Mouse (Mus musculus): ENCODE measurements around the gene Rab11fip3. TPM values are rescaled to one million over a fixed set of nuclear protein-coding genes. Genes with fewer than 3 reads are reported as not detected.
"Not testable (repeated sequence)": the region's sequence is repeated elsewhere in the genome, so short reads cannot be mapped to it uniquely, and the experiment has no call there.

Gene Rab11fip3
- polyA plus RNA-seq, 1 experiment, result 82.9 TPM

DNA sequence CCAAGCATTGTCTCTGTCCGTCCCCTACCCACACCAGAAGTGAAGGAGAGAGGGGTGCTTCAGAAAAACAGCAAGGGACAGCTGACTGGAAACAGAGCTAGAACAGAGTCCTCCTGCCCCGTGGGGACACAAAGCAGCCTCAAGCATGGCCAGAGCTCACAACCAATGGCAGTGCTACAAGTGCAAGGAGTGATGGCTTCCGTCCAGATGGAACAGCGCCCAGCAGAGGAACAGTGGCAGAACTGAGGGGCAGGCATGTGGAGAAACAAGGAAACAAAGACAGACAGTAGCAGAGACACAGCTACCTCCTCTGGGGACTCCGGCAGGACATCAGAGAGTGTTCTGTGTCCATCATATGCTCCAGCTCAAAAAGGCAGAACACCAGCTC lies 26.1 kb downstream of the Rab11fip3 start:
- 3% methylated on average over 5 of the region's 5 CpGs for WGBS
- peak; percentile 89 to 90 for DNase-seq
- H3K4me3 ChIP-seq (replicated peaks; ENCODE audit: insufficient read depth, low read depth, low read length), result no peak overlapping the region
- peak overlapping the region; percentile 77 for H3K27ac ChIP-seq (ENCODE audit: insufficient read depth, low read length)
- peaks cover 41% of the 10 kb centered on the region for H3K4me1 ChIP-seq (ENCODE audit: control insufficient read depth, insufficient read depth, low read length)
- TF ChIP-seq POLR2A (IDR thresholded peaks at IDR 0.05; ENCODE audit: borderline replicate concordance, insufficient read depth, low read length) (no peak), CTCF (IDR thresholded peaks at IDR 0.05; ENCODE audit: borderline replicate concordance, insufficient read depth, low read depth, low read length) (no peak)
- no peaks in the 10 kb centered on the region for H3K27me3 ChIP-seq (ENCODE audit: control insufficient read depth, insufficient read depth, low read length)

DNA sequence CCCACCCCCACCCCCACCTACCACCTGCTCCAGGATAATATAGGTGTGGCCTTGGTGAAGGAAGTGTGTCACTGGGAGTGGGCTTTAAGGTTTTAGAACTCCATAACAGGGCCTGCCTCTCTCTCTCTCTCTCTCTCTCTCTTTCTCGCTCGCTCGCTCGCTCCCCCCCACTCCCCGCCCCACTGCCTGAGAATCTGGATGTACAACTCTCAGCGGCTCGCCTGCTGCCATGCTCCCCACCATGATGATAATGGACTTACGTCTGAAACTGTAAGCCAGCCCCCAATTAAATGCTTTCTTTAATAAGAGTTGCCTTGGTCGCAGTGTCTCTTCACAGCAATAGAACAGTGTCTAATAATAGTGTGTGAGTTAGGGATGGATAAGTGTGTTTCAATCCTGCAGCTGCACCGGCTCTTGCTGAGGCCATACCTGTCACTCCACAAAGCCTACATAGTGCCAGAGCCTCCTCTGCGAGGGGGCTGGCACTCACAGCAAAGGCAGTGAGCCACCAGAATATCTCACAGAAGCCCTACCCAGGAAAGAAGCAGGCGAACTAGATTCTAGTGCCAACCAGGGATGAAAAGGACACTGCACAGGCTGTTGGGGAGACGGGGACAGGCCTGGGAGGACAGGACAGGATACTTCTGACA lies 26.6 kb downstream of the Rab11fip3 start:
- WGBS, result 15% methylated on average over 13 of the region's 13 CpGs
- peak overlapping the region; percentile 77 for H3K27ac ChIP-seq (ENCODE audit: insufficient read depth, low read length)
- no peak overlapping the region for H3K4me3 ChIP-seq (replicated peaks; ENCODE audit: insufficient read depth, low read depth, low read length)
- H3K4me1 ChIP-seq (ENCODE audit: control insufficient read depth, insufficient read depth, low read length), result peaks cover 43% of the 10 kb centered on the region
- peak in 1 of 2 experiments; percentile 75 for DNase-seq
- no peak for TF ChIP-seq POLR2A (IDR thresholded peaks at IDR 0.05; ENCODE audit: borderline replicate concordance, insufficient read depth, low read length)
- no peak for TF ChIP-seq CTCF (IDR thresholded peaks at IDR 0.05; ENCODE audit: borderline replicate concordance, insufficient read depth, low read depth, low read length)
- H3K27me3 ChIP-seq (ENCODE audit: control insufficient read depth, insufficient read depth, low read length), result no peaks in the 10 kb centered on the region

DNA sequence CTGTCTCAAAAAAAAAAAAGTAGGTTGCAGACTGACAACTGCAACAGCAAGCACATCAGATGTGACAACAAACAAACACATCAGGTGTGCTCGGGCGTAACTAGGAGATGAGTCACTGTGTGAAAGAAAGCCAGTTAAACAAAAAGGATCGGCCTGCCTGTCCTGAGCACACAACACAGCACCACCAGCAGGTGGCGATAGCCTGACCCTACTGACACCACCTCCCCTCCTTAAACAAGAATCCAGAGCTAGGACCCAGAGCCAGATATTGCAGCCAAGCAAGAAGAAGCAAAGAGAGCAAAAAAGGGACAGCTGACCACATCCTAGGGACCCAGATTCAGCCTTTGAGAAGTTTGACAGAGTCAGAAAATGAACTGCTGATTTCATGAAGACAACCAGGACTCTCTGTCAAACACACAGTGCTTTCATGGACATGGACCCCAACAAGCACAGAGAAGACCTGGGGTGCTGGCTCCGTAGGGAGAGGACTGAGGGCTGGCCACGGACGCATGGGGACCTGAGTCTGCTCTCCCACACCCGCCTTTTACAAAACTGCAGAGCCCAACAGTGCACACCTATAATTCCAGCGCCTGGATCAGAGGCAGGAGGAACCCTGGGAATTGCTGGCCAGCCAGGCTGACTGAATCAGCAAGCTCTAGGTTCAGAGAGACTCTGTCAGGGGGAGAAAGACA lies 28.1 kb downstream of the Rab11fip3 start:
- peak overlapping the region; percentile 44 for H3K27ac ChIP-seq (ENCODE audit: insufficient read depth, low read length)
- H3K4me3 ChIP-seq (replicated peaks; ENCODE audit: insufficient read depth, low read depth, low read length), result no peak overlapping the region
- WGBS, result 24% methylated on average over 9 of the region's 9 CpGs
- DNase-seq, result peak; percentile 75 to 82
- TF ChIP-seq POLR2A (IDR thresholded peaks at IDR 0.05; ENCODE audit: borderline replicate concordance, insufficient read depth, low read length) (no peak), CTCF (IDR thresholded peaks at IDR 0.05; ENCODE audit: borderline replicate concordance, insufficient read depth, low read depth, low read length) (peak; percentile 95)
- no peaks in the 10 kb centered on the region for H3K27me3 ChIP-seq (ENCODE audit: control insufficient read depth, insufficient read depth, low read length)
- peaks cover 34% of the 10 kb centered on the region for H3K4me1 ChIP-seq (ENCODE audit: control insufficient read depth, insufficient read depth, low read length)

DNA sequence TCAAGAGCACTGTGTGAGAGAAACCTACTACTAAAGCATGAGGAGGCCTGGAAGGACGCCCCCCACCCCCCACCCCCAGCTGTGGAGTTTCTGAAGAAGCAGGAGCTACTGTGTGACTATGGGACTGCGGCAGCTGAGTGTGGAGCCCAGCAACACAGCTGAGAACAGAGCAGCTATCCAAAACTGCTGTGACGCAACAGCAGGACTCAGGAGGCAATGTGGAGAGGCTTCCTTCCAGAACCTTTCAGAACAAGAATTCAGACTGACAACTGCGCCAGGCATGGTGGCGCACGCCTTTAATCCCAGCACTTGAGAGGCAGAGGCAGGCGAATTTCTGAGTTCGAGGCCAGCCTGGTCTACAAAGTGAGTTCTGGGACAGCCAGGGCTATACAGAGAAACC lies 28.6 kb downstream of the Rab11fip3 start:
- DNase-seq; H3K4me3 ChIP-seq (replicated peaks; ENCODE audit: insufficient read depth, low read depth, low read length); H3K27me3 ChIP-seq (ENCODE audit: control insufficient read depth, insufficient read depth, low read length): not testable (repeated sequence)
- Histone ChIP-seq H3K27ac (ENCODE audit: insufficient read depth, low read length) (0 out of 2 replicates have a peak overlapping the region, but pooled peaks have one; percentile 20), H3K4me1 (ENCODE audit: control insufficient read depth, insufficient read depth, low read length) (peaks cover 29% of the 10 kb centered on the region)
- WGBS, result 76% methylated on average over 8 of the region's 8 CpGs

DNA sequence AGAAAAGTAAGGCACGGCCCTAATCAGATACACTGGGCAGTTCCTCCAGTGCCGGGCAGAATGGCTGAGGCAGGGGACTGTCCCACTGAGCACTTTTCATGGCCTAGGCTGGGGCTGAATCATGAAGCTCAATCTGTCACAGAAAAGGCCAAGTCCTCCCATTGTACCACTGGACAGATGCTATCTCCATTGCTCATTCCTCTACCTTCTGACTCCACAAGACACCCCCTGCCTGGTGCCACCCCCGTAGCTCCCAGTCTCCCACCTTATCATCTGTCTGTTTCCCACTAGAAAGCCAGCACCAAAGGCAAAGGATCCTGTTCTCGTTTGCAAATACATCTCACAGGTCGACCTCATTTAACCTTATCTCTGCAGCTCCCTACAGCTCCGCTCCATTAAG lies 37.3 kb downstream of the Rab11fip3 start:
- no peak overlapping the region for H3K4me3 ChIP-seq (replicated peaks; ENCODE audit: insufficient read depth, low read depth, low read length)
- no peaks in the 10 kb centered on the region for H3K27me3 ChIP-seq (ENCODE audit: control insufficient read depth, insufficient read depth, low read length)
- peak overlapping the region; percentile 23 for H3K27ac ChIP-seq (ENCODE audit: insufficient read depth, low read length)
- DNase-seq, result peak in 1 of 2 experiments; percentile 52
- TF ChIP-seq POLR2A (IDR thresholded peaks at IDR 0.05; ENCODE audit: borderline replicate concordance, insufficient read depth, low read length), result no peak
- no peak for TF ChIP-seq CTCF (IDR thresholded peaks at IDR 0.05; ENCODE audit: borderline replicate concordance, insufficient read depth, low read depth, low read length)
- H3K4me1 ChIP-seq (ENCODE audit: control insufficient read depth, insufficient read depth, low read length), result peaks cover 31% of the 10 kb centered on the region
- WGBS, result 42% methylated on average over 6 of the region's 6 CpGs

DNA sequence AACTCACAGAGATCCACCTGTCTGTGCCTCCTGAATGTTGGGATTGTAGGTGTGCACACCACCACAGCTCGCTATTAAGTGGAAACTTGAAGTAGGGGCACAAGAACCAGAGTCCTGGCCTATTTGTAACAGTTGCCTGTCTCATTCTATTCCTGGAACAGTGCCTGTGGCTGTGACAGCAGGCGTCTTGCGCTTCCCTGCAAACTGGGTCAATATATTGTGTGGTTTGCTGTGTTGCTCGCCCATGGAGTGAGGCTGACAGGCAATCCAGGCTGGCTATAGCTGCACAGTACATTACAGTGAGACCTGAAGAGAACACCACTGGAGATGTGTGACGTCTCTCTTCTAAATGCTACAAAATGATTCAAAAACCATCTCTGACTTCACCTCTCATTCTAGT lies 37.8 kb downstream of the Rab11fip3 start:
- WGBS, result 6% methylated on average over 5 of the region's 5 CpGs
- no peaks in the 10 kb centered on the region for H3K27me3 ChIP-seq (ENCODE audit: control insufficient read depth, insufficient read depth, low read length)
- no peak for TF ChIP-seq POLR2A (IDR thresholded peaks at IDR 0.05; ENCODE audit: borderline replicate concordance, insufficient read depth, low read length)
- no peak for TF ChIP-seq CTCF (IDR thresholded peaks at IDR 0.05; ENCODE audit: borderline replicate concordance, insufficient read depth, low read depth, low read length)
- H3K4me3 ChIP-seq (replicated peaks; ENCODE audit: insufficient read depth, low read depth, low read length), result no peak overlapping the region
- peak; percentile 81 to 90 for DNase-seq
- peak overlapping the region; percentile 23 for H3K27ac ChIP-seq (ENCODE audit: insufficient read depth, low read length)
- H3K4me1 ChIP-seq (ENCODE audit: control insufficient read depth, insufficient read depth, low read length), result peaks cover 31% of the 10 kb centered on the region

DNA sequence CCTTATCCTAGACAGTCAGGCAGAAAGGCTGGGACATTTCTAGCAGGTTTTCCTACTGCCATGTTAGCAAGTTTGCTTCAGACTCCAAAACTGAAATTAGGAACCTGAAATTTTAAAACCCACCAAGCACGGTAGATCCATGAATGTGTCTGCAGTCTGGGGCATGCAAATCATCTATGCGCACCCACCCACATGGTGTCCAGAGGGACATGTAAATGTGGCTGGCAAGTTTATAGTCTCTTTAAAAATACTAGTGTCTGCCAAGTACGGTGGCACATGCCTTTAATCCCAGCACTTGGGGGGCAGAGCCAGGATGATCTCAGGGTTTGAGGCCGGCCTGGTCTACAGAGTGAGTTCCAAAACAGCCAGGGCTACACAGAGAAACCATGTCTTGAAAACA lies 41.1 kb downstream of the Rab11fip3 start:
- TF ChIP-seq POLR2A (IDR thresholded peaks at IDR 0.05; ENCODE audit: borderline replicate concordance, insufficient read depth, low read length) (no peak), CTCF (IDR thresholded peaks at IDR 0.05; ENCODE audit: borderline replicate concordance, insufficient read depth, low read depth, low read length) (no peak)
- Histone ChIP-seq H3K4me3 (replicated peaks; ENCODE audit: insufficient read depth, low read depth, low read length) (no peak overlapping the region), H3K27ac (ENCODE audit: insufficient read depth, low read length) (peak overlapping the region; percentile 10; the same call in 1 of the 2 replicates), H3K27me3 (ENCODE audit: control insufficient read depth, insufficient read depth, low read length) (no peaks in the 10 kb centered on the region), H3K4me1 (ENCODE audit: control insufficient read depth, insufficient read depth, low read length) (peaks cover 25% of the 10 kb centered on the region)
- no peak for DNase-seq
- 59% methylated on average over 4 of the region's 4 CpGs for WGBS

DNA sequence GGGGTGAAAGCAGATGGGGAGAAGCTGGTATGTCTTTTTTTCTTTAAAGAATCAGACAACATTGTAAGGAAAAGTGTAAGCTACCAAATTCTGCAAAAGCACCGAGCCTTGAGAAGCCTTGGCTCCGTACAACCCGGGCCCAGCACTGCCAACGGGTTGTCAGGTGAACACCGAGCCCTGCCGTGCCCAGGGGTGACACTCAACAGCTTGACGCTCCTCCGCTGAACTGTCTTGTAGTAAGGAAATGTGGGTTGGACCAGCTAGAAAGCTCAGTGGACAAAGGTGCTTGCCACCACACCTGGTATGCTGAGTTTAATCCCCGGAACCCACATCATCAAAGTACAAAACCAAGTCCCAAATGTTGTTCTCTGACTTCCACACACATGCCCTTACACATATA lies 44.7 kb downstream of the Rab11fip3 start:
- no peak for TF ChIP-seq POLR2A (IDR thresholded peaks at IDR 0.05; ENCODE audit: borderline replicate concordance, insufficient read depth, low read length)
- WGBS, result 80% methylated on average over 9 of the region's 9 CpGs
- DNase-seq, result no peak

More for the DNA sequence above, 44.7 kb downstream of the Rab11fip3 start:
- Histone ChIP-seq H3K4me1 (ENCODE audit: control insufficient read depth, insufficient read depth, low read length) (peaks cover 7% of the 10 kb centered on the region; the same call in 1 of the 2 replicates), H3K27ac (ENCODE audit: insufficient read depth, low read length) (no peak overlapping the region), H3K27me3 (ENCODE audit: control insufficient read depth, insufficient read depth, low read length) (no peaks in the 10 kb centered on the region), H3K4me3 (replicated peaks; ENCODE audit: insufficient read depth, low read depth, low read length) (no peak overlapping the region)
